Mouse (Mus musculus) bone marrow macrophage, adult 2 months (primary cell): ENCODE results near the gene Rcsd1. TPM values are rescaled to one million over a fixed set of nuclear protein-coding genes. Genes with fewer than 3 reads are reported as not detected.
"Not testable (repeated sequence)": the region's sequence is repeated elsewhere in the genome, so short reads cannot be mapped to it uniquely, and the experiment has no call there.

ENCODE experiments used
- H3K27ac ChIP-seq: 2 replicates; pipeline ENCODE4 v1.5.1; 2012; ENCODE audit warnings: low read depth, low read length; ENCODE audit not compliant: insufficient read depth
- H3K4me1 ChIP-seq: 2 replicates; pipeline ENCODE4 v1.6.1; 2012; ENCODE audit warnings: low read length; ENCODE audit not compliant: control insufficient read depth, insufficient read depth
- H3K4me3 ChIP-seq: 2 replicates; pipeline ENCODE4 v1.5.1; 2012; ENCODE audit warnings: mild to moderate bottlenecking, low read length, moderate library complexity; ENCODE audit not compliant: insufficient read depth
- CTCF ChIP-seq: IDR thresholded peaks from 2 replicates; pipeline ENCODE4 v1.5.1; 2012; ENCODE audit warnings: low read depth, mild to moderate bottlenecking, low read length, moderate library complexity
- POLR2A ChIP-seq: IDR thresholded peaks from 2 replicates; pipeline ENCODE4 v1.6.1; 2012; ENCODE audit warnings: mild to moderate bottlenecking, low read depth, low read length, borderline replicate concordance
- polyA plus RNA-seq: library from polyadenylated mRNA; stranded (reverse); fragments of >200 nt; gene quantifications from 2 replicates; pipeline ENCODE4 v1.2.4, GENCODE M21; 2012; ENCODE audit not compliant: missing spikeins, insufficient read depth, insufficient read length

The Rcsd1 gene
- polyA plus RNA-seq, 1 experiment, result 60.3 TPM

DNA sequence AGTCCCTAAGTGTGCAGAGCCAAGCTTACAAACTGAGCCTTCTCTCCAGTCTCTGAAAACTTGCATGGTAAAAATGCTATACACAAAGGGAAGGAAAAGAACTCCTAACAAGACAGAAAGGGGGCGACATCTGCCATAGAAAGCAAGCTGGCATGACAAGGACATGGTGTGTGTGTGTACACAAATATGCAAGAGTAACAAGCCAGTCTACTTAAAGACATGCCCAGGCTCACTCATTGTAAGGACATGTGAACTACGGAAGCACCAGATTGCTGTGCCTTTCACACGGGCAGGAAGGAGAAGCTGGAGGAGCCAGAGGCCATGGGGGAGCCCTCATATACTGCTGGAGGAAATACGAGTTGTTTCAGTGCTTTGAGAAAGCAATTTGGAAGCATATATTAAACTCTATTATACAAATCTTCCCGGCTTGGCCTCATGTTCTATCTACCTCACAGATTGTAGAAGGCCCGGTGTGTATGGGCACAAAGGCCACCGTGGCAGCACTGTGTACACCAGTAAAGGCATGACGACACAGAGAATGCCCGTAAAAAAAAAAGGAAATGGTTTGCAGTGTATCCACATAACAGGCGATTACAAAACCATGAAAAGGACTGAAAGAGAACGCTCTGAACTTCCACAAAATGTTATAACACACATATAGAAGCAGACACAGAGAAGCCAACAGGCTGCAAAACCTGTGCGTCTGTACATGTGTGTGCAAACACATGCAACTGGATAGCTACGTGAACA lies 28.3 kb downstream of the Rcsd1 start:
- TF ChIP-seq POLR2A, result no peak
- no peak for TF ChIP-seq CTCF
- Histone ChIP-seq H3K27ac (peak overlapping the region; percentile 82), H3K4me1 (peaks cover 54% of the 10 kb centered on the region), H3K4me3 (peak overlapping the region; percentile 36)

DNA sequence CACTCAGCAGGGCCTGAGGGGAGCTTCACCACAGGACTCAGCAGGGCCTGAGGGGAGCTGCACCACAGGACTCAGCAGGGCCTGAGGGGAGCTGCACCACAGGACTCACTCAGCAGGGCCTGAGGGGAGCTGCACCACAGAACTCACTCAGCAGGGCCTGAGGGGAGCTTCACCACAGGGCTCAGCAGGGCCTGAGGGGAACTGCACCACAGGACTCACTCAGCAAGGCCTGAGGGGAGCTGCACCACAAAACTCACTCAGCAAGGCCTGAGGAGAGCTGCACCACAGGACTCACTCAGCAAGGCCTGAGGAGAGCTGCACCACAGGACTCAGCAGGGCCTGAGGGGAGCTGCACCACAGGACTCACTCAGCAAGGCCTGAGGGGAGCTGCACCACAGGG lies 29.5 kb downstream of the Rcsd1 start:
- Histone ChIP-seq H3K4me1 (peaks cover 64% of the 10 kb centered on the region), H3K27ac (peak overlapping the region; percentile 82)
- not testable (repeated sequence) for H3K4me3 ChIP-seq

DNA sequence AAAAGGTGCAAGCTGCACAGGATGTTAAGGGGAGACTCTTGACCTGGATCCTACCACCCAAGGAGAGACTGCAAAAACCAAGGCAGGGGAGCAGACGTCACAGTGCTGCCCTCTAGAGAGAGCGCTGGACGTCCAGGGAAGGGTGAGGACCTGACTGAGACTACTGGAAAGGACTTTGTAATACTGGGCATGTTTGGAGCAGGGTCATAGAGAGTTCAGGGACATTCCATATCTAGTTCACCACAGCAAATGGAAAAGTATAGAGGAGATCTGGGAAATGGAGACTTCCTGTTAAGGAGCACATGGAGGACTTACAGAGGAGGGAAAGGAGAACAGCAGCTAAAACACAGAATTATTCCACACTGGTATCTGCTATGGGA lies 29.9 kb downstream of the Rcsd1 start:
- Histone ChIP-seq H3K4me1 (peaks cover 68% of the 10 kb centered on the region), H3K27ac (peak overlapping the region; percentile 82), H3K4me3 (no peak overlapping the region)
- TF ChIP-seq POLR2A, result no peak
- TF ChIP-seq CTCF, result 0 out of 2 replicates have a peak, but pooled peaks have one; percentile 3

DNA sequence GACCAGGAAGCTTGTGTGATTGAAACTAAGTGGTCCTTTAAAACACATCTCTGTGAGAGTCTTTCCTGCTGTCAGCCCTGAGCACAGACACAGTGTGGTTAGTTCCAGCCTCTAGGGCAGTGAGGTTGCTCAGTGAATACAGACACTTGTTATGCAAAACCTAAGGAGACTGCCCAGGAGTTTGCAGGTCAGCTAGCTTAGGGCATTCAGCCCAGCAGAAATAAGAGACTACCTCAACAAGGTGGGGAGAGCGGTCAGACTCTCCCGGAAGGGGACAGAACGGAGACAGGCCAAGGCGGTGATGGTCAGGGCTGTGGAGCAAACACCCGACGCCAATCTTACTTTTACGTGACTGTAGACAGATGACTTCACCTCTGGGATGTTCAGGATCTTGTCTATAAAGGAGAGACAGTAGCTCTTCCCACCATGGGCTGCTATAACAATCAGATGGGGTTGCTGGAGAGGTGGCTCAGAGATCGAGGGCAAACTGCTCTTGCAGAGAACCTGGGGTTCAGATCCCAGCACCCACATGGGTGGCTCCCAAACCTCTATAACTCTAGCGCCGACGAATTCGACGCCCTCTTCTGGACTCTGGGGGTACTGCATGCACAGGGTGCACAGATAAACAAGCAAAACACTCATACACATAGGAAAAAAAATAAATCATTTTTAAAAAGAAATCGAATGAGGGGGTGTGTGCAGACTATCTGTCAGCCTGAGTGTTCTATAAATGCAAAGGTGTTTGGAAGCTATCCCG lies 30.5 kb downstream of the Rcsd1 start:
- Histone ChIP-seq H3K27ac (peak overlapping the region; percentile 82; the same call in 1 of the 2 replicates), H3K4me3 (no peak overlapping the region), H3K4me1 (peaks cover 74% of the 10 kb centered on the region)
- TF ChIP-seq CTCF (peak; percentile 20; the same call in 1 of the 2 replicates), POLR2A (no peak)

DNA sequence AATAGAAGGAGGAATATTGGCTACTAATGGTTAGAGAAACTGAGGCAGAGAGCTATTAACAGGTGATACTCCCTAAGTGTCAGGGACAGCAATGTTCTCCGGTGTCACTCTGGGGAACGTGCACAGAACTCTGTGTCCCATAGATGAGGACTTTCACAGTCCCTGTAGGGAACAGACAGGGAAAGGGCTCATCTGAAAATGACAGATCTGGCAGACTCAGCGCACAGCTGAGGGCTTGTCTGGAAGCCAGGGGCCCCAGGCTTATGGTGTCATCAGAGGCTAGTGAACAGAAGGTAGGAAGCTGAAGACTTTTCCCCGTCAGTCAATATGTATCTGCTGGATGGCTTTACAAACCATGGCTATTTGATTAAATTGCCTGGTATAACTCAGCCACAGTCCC lies 32.0 kb downstream of the Rcsd1 start:
- peaks cover 68% of the 10 kb centered on the region for H3K4me1 ChIP-seq
- H3K4me3 ChIP-seq, result no peak overlapping the region
- TF ChIP-seq CTCF (no peak), POLR2A (no peak)
- H3K27ac ChIP-seq, result no peak overlapping the region

DNA sequence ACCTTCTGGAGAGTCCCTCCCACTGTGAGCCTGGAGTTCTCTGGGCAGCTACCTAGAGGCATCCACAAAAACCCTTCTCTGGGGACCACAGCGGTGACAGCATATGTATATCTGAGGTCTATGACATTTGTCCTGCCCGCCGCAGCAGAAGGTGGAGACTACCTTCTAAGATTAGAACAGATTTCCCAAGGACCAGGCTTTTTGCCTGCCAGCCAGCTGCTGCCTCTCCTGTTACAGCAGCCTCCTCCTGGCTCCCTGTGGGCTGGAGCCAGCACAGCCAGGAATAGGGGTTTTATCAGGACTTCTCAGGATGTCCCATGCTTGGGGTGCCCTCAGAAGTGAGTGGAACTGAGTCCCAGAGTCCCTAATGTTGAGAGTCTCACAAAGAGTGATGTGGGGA lies 32.6 kb downstream of the Rcsd1 start:
- TF ChIP-seq CTCF (no peak), POLR2A (no peak)
- no peak overlapping the region for H3K27ac ChIP-seq
- H3K4me1 ChIP-seq, result peaks cover 62% of the 10 kb centered on the region
- no peak overlapping the region for H3K4me3 ChIP-seq

DNA sequence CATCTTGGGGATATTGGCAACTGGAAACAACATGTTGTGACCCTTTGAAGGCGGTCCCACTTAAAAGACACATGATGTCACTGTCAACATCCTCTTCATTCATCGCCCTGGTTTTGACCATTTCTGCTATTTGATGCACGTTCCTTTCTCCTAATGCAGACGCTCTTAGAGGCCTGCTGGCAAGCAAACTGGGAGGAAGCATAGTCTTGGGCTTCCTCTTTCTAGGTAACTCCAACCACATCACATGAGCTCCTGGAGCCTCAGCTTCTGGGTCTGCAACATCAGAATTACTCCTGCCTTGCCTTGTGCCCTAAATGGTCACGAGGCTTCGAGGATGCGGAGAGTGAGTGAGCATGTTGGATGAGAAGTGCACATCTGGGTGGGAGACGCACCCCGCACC lies 34.4 kb downstream of the Rcsd1 start:
- H3K4me3 ChIP-seq, result no peak overlapping the region
- H3K27ac ChIP-seq, result peak overlapping the region; percentile 69
- TF ChIP-seq POLR2A (no peak), CTCF (no peak)
- H3K4me1 ChIP-seq, result peaks cover 52% of the 10 kb centered on the region

DNA sequence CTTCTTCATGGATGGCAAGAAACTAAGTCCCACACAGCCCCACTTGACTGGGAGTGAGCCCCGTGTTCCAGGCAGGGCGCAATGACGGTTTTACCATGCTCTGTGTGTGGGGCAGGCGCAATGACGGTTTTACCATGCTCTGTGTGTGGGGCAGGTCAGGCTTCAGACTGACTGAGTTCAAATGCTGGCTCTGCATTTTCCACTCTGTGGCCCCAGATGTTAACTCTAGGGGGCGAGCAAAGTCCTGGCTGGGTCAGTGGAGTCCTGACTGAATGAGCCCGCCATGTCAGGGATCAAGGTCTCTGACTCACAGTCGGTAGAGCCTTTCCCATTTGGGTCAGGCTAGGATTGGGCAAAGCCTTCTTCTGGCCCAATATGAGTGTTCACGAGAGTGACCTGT lies 37.2 kb downstream of the Rcsd1 start:
- H3K4me3 ChIP-seq, result no peak overlapping the region
- TF ChIP-seq POLR2A (no peak), CTCF (0 out of 2 replicates have a peak, but pooled peaks have one; percentile 11)
- no peak overlapping the region for H3K27ac ChIP-seq
- H3K4me1 ChIP-seq, result peaks cover 42% of the 10 kb centered on the region

DNA sequence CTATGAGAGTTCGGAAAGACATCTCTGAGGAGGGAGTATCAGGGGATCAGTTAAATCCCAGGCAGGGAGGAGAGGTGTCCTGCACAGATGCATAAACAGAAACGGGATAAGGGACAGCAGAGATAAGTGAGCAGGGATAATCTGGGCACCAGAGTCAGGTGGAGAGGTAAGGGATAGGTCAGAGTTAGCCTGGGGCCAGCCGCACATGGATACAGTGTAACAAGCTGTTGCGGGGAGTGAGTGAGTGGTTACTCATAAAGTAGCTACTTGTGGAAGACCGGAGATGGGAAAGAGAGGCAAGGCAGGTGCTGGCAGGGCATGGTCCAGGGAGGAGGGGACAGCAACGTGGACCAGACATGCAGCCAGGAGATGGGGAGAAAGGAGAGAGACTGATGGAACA lies 39.5 kb downstream of the Rcsd1 start:
- Histone ChIP-seq H3K27ac (no peak overlapping the region), H3K4me1 (peaks cover 36% of the 10 kb centered on the region), H3K4me3 (no peak overlapping the region)
- TF ChIP-seq CTCF (no peak), POLR2A (no peak)

DNA sequence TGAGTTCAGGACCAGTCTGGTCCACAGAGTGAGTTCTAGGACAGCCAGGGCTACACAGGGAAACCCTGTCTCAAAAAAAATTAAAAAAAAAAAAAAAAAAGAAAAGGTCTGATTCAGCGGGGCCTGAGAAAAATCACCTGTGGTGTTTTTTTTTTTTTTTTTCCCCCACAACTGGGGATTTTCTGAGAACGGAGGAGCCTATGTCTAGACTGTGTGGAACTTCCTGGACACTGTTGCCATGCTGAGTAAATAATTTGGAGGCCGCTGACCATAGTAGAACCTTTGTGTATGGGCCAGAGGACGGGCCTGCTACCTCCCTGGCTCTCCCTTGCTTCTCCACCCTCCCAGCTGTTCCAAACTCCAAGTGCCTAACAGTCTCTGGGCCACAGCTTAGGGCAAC lies 40.7 kb downstream of the Rcsd1 start:
- Histone ChIP-seq H3K27ac (no peak overlapping the region), H3K4me1 (peaks cover 25% of the 10 kb centered on the region)
- TF ChIP-seq CTCF (no peak), POLR2A (no peak)

More for the DNA sequence above, 40.7 kb downstream of the Rcsd1 start:
- no peak overlapping the region for H3K4me3 ChIP-seq
